Mouse (Mus musculus) liver, postnatal 0 days (tissue): ENCODE measurements around the gene Sprr2j-ps. TPM values are rescaled to one million over a fixed set of nuclear protein-coding genes. Genes with fewer than 3 reads are reported as not detected.
A peak's percentile ranks its signal among the peaks of the same experiment; 100 is the strongest.

ENCODE experiments used
- ATAC-seq: fragments of 200-750 bp; cut with Nextera tagmentation; 2 replicates; pipeline ENCODE4 v1.8.0; 2017; ENCODE audit warnings: mild to moderate bottlenecking, moderate library complexity
- DNase-seq: peaks from one replicate; pipeline ENCODE4 v3.0.0-alpha.2; 2016
- H3K27ac ChIP-seq: fragments of 300-500 bp; sonication (generic); 2 replicates; pipeline ENCODE4 v1.5.1; 2014; ENCODE audit warnings: antibody characterized with exemption, moderate library complexity, mild to moderate bottlenecking, low read depth
- H3K27me3 ChIP-seq: fragments of 300-500 bp; sonication (generic); 2 replicates; pipeline ENCODE4 v1.6.1; 2014; ENCODE audit warnings: low read length, control low read depth, mixed read lengths; ENCODE audit not compliant: insufficient read depth
- H3K36me3 ChIP-seq: fragments of 300-500 bp; sonication (generic); replicated peaks from 2 replicates; pipeline ENCODE4 v1.6.1; 2014; ENCODE audit warnings: mild to moderate bottlenecking, control low read depth, low read length, moderate library complexity, mixed read lengths; ENCODE audit not compliant: insufficient read depth
- H3K4me1 ChIP-seq: fragments of 300-500 bp; sonication (generic); 2 replicates; pipeline ENCODE4 v1.6.1; 2014; ENCODE audit warnings: antibody characterized with exemption, mild to moderate bottlenecking, control low read depth; ENCODE audit not compliant: insufficient read depth
- H3K4me2 ChIP-seq: fragments of 300-500 bp; sonication (generic); 2 replicates; pipeline ENCODE4 v1.6.1; 2014; ENCODE audit warnings: low read depth, mild to moderate bottlenecking, low read length, moderate library complexity, mixed read lengths
- H3K4me3 ChIP-seq: fragments of 300-500 bp; sonication (generic); 2 replicates; pipeline ENCODE4 v1.5.1; 2014; ENCODE audit warnings: low read depth, low read length
- H3K9ac ChIP-seq: fragments of 300-500 bp; sonication (generic); replicated peaks from 2 replicates; pipeline ENCODE4 v1.6.1; 2014; ENCODE audit warnings: mild to moderate bottlenecking, moderate library complexity
- H3K9me3 ChIP-seq: fragments of 300-500 bp; sonication (generic); 2 replicates; pipeline ENCODE4 v1.6.1; 2016; ENCODE audit warnings: mild to moderate bottlenecking, control low read depth, low read length, mixed read lengths
- CTCF ChIP-seq: sonication (generic); IDR thresholded peaks from 2 replicates; pipeline ENCODE4 v1.5.1; 2016; ENCODE audit warnings: antibody characterized with exemption, low read depth
- EP300 ChIP-seq: IDR thresholded peaks from 2 replicates; pipeline ENCODE4 v1.6.1; 2016; ENCODE audit warnings: antibody characterized with exemption, low read depth, mild to moderate bottlenecking
- WGBS: fragments of 180-500 bp; shearing (Covaris S2); extraction: QIAGEN DNeasy Blood & Tissue Kit; methylation state at CpG from one replicate; pipeline ENCODE4 v1.1.7; 2014; ENCODE audit not compliant: insufficient replicate concordance; 5-methylcytosine and 5-hydroxymethylcytosine counted together
- polyA plus RNA-seq: library from polyadenylated mRNA; unstranded; fragments of >200 nt; fragmentation: Nextera tagmentation; extraction: Ambion mirVana; gene quantifications from 2 replicates; pipeline ENCODE4 v1.2.1, GENCODE M21; 2015

Sprr2j-ps gene
- polyA plus RNA-seq, result not detected in 2 replicates

DNA sequence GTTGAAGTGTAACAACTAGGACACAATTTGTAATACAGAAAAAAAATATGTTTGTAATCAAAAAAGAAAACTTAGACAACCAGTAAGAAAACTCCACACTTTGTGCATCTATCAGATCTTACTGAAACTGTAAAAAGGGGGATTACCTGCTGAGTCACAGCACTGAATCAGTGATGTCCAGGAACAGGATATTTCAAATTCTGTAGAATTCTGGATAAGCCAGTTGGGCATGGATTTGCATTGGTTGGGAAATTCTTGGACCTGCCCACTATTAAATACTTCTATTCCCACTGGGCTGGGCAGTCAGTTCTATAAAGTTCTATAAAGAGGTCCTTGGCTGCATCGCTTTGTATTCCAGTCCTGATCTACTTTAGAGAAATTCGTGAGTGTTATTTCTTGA, at the start of gene Sprr2j-ps:
TSS of gene Sprr2j-ps (plus strand) at position 301 of the 400 bp plus-strand sequence.
- TF ChIP-seq EP300 (no peak), CTCF (no peak)
- Histone ChIP-seq H3K36me3 (no peaks in the 10 kb centered on the region), H3K9me3 (no peaks in the 10 kb centered on the region), H3K4me2 (no peak within 1 kb of the TSS), H3K4me3 (no peak within 1 kb of the TSS), H3K4me1 (no peaks in the 10 kb centered on the region), H3K27me3 (no peaks in the 10 kb centered on the region), H3K9ac (no peak within 1 kb of the TSS), H3K27ac (no peak within 1 kb of the TSS)
- DNase-seq, result no peak
- ATAC-seq, result no peak
- 80% methylated on average over 2 of the region's 2 CpGs for WGBS

DNA sequence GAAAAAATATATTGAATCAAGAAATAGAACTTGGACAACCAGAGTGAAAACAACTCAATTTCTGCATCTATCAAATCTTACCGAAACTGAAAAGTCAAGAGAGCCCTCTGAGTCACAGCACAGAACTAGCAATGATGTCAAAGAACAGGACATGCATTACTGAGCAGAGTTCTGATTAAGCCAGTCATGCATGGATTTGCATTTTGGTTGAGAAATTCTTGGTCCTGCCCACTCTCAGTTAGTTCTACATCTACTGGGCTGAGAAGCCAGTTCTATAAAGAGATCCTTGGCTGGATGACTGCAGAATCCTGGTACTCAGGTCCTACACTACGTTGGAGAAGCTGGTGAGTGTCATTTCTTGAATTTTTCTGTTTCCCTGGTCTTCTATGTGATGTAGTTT, 44.3 kb upstream of the Sprr2j-ps start:
- Histone ChIP-seq H3K4me1 (no peaks in the 10 kb centered on the region), H3K36me3 (no peaks in the 10 kb centered on the region), H3K4me3 (no peak overlapping the region), H3K27ac (no peak overlapping the region), H3K27me3 (no peaks in the 10 kb centered on the region), H3K9ac (no peak overlapping the region), H3K4me2 (no peak overlapping the region), H3K9me3 (no peaks in the 10 kb centered on the region)
- TF ChIP-seq CTCF, result no peak
- no peak for TF ChIP-seq EP300
- ATAC-seq (no peak), DNase-seq (no peak)
- WGBS, result 54% methylated on average over 2 of the region's 2 CpGs

- no peak for ATAC-seq
- 69% methylated on average over 1 of the region's 1 CpGs for WGBS
- Histone ChIP-seq H3K36me3 (no peaks in the 10 kb centered on the region), H3K27ac (no peak within 1 kb of the TSS), H3K4me1 (no peaks in the 10 kb centered on the region), H3K9me3 (no peaks in the 10 kb centered on the region), H3K27me3 (no peaks in the 10 kb centered on the region), H3K9ac (no peak within 1 kb of the TSS), H3K4me3 (no peak within 1 kb of the TSS), H3K4me2 (no peak within 1 kb of the TSS)
- DNase-seq, result no peak
- TF ChIP-seq EP300, result no peak
- TF ChIP-seq CTCF, result no peak
Observed at GRCm38 (mm10) chr3:92385385-92385784, 32.5 kb upstream of the Sprr2j-ps start, which contains the start of gene Sprr2h. Gene Sprr2h, plus strand, starts transcription at chr3:92385685.

- no peaks in the 10 kb centered on the region for H3K27me3 ChIP-seq
- 28% methylated on average over 1 of the region's 1 CpGs for WGBS
- no peaks in the 10 kb centered on the region for H3K9me3 ChIP-seq
- H3K4me3 ChIP-seq, result no peak overlapping the region
- H3K4me1 ChIP-seq, result no peaks in the 10 kb centered on the region
- DNase-seq (no peak), ATAC-seq (no peak)
- H3K27ac ChIP-seq, result no peak overlapping the region
- TF ChIP-seq EP300 (no peak), CTCF (peak; percentile 36; the same call in 1 of the 2 replicates)
- no peaks in the 10 kb centered on the region for H3K36me3 ChIP-seq
- H3K4me2 ChIP-seq, result no peak overlapping the region
- no peak overlapping the region for H3K9ac ChIP-seq
Observed at GRCm38 (mm10) chr3:92394301-92394700, 23.6 kb upstream of the Sprr2j-ps start.

GRCm38 (mm10) chr3:92407691-92408090, 10.2 kb upstream of the Sprr2j-ps start, which contains the start of gene Sprr2i:
Gene Sprr2i, plus strand, starts transcription at chr3:92407991.
- H3K27me3 ChIP-seq, result no peaks in the 10 kb centered on the region
- ATAC-seq (no peak), DNase-seq (no peak)
- no peaks in the 10 kb centered on the region for H3K4me1 ChIP-seq
- no peak within 1 kb of the TSS for H3K27ac ChIP-seq
- no peak for TF ChIP-seq CTCF
- TF ChIP-seq EP300, result no peak
- no peak within 1 kb of the TSS for H3K9ac ChIP-seq
- H3K4me3 ChIP-seq, result no peak within 1 kb of the TSS
- WGBS, result 76% methylated on average over 2 of the region's 2 CpGs
- no peak within 1 kb of the TSS for H3K4me2 ChIP-seq
- H3K9me3 ChIP-seq, result no peaks in the 10 kb centered on the region
- H3K36me3 ChIP-seq, result no peaks in the 10 kb centered on the region

- ATAC-seq (no peak), DNase-seq (no peak)
- no peaks in the 10 kb centered on the region for H3K36me3 ChIP-seq
- H3K4me2 ChIP-seq, result no peak within 1 kb of the TSS
- no peak within 1 kb of the TSS for H3K4me3 ChIP-seq
- H3K9ac ChIP-seq, result no peak within 1 kb of the TSS
- H3K27ac ChIP-seq, result no peak within 1 kb of the TSS
- H3K4me1 ChIP-seq, result no peaks in the 10 kb centered on the region
- peaks cover 3% of the 10 kb centered on the region; the same call in 1 of the 2 replicates for H3K9me3 ChIP-seq
- WGBS, result 82% methylated on average over 6 of the region's 6 CpGs
- no peaks in the 10 kb centered on the region for H3K27me3 ChIP-seq
- no peak for TF ChIP-seq EP300
- TF ChIP-seq CTCF, result no peak
Observed at GRCm38 (mm10) chr3:92429323-92429722, 11.4 kb downstream of the Sprr2j-ps start, which contains the start of gene Gm9774. Gene Gm9774, minus strand, starts transcription at chr3:92429423.

DNA sequence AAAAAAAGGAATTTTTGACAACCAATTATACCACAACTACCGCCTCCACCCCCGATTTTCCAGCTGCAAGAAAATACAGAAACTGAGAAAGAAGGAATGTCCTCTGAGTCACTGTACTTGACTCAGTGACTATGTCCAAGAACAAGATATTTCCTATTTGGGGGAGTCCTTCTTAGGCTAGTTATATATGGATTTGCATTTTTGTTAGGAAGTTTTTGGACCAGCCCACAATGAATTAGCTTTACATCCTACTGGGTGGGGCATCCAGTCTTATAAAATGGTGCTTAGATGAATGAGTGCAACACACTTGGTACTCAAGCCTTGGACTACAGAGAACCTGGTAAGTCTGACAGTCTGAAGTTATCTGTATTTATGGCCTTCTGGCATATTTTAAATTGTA, 14.4 kb downstream of the Sprr2j-ps start, which contains the start of gene Sprr2k:
TSS of gene Sprr2k (plus strand) at position 301 of the 400 bp plus-strand sequence.
- no peak for ATAC-seq

More for the DNA sequence above, 14.4 kb downstream of the Sprr2j-ps start, which contains the start of gene Sprr2k:
- Histone ChIP-seq H3K27ac (no peak within 1 kb of the TSS), H3K4me2 (no peak within 1 kb of the TSS), H3K9ac (no peak within 1 kb of the TSS), H3K36me3 (no peaks in the 10 kb centered on the region), H3K4me1 (no peaks in the 10 kb centered on the region), H3K4me3 (no peak within 1 kb of the TSS), H3K9me3 (peaks cover 3% of the 10 kb centered on the region; the same call in 1 of the 2 replicates), H3K27me3 (no peaks in the 10 kb centered on the region)
- DNase-seq, result no peak
- 88% methylated on average over 2 of the region's 2 CpGs for WGBS
- TF ChIP-seq CTCF (no peak), EP300 (no peak)
